21 mouse cellular contexts compared by ENCODE assay signal in genomic region chr13:102307983-102308382, GRCm38 (mm10).
DNase-seq lines count a peak whose midpoint lies in the region; ATAC-seq and TF ChIP-seq lines count a peak whose summit lies in the region.
"Had no signal": no experiment of that assay in that cellular context is flagged by ENCODE, and none has a peak within 500 bp of the region (broad histone marks: within the 10 kb centered on the region; RNA-seq: fewer than 3 reads in every experiment).

No protein-coding gene starts in this region.

- TF ChIP-seq CTCF in Patski (IDR thresholded peaks at IDR 0.05): no peak
- no peak for TF ChIP-seq CTCF in cerebellum, adult 2 months (IDR thresholded peaks at IDR 0.05; ENCODE audit: borderline replicate concordance, insufficient read depth, low read depth, low read length)

- POLR2A ChIA-PET in Patski (lab: Charles Lee): interaction anchor here (0.7 kb wide), 1 partner anchor 456 kb away, joined by 3 read pairs; no protein-coding TSS in a partner anchor

- H3K9ac ChIP-seq in forebrain, embryonic 14.5 days (ENCODE audit: low read length): no peak overlapping the region
- H3K9ac ChIP-seq in forebrain, embryonic 11.5 days (ENCODE audit: low read length): no peak overlapping the region
- H3K9ac ChIP-seq: embryonic facial prominence, embryonic 12.5 days; hindbrain, embryonic 13.5 days had no signal

- CTCF ChIA-PET in Patski (lab: Charles Lee): no interaction called here

- no peak overlapping the region for H3K4me2 ChIP-seq in forebrain, embryonic 14.5 days (ENCODE audit: low read length)
- no peak overlapping the region for H3K4me2 ChIP-seq in forebrain, embryonic 11.5 days (ENCODE audit: low read depth, low read length, severe bottlenecking)
- H3K4me2 ChIP-seq: embryonic facial prominence, embryonic 12.5 days; hindbrain, embryonic 13.5 days had no signal

- no peak overlapping the region for H3K4me3 ChIP-seq in forebrain, embryonic 14.5 days (ENCODE audit: low read depth, low read length)
- H3K4me3 ChIP-seq in forebrain, embryonic 11.5 days (ENCODE audit: low read depth, low read length): no peak overlapping the region
- no peak overlapping the region for H3K4me3 ChIP-seq in cerebellum, adult 2 months (replicated peaks; ENCODE audit: insufficient read depth, low read depth, low read length)
- H3K4me3 ChIP-seq: embryonic facial prominence, embryonic 12.5 days; heart, embryonic 10.5 days; hindbrain, embryonic 13.5 days had no signal

- in situ Hi-C loops in Patski (cut with MboI; ENCODE audit: low pct_unique_long_range_greater_than_20kb): no loop called here

- no peaks in the 10 kb centered on the region for H3K27me3 ChIP-seq in forebrain, embryonic 14.5 days (replicated peaks; ENCODE audit: control insufficient read depth, insufficient read depth, low read length)
- no peaks in the 10 kb centered on the region for H3K27me3 ChIP-seq in forebrain, embryonic 11.5 days (ENCODE audit: control insufficient read depth, insufficient read depth, low read length)
- H3K27me3 ChIP-seq in Patski: peaks cover 3% of the 10 kb centered on the region
- H3K27me3 ChIP-seq in cerebellum, adult 2 months (ENCODE audit: control insufficient read depth, insufficient read depth, low read length): no peaks in the 10 kb centered on the region
- H3K27me3 ChIP-seq: embryonic facial prominence, embryonic 12.5 days; hindbrain, embryonic 13.5 days had no signal

- H3K9me3 ChIP-seq in forebrain, embryonic 14.5 days (replicated peaks; ENCODE audit: control insufficient read depth, low read length): no peaks in the 10 kb centered on the region
- no peaks in the 10 kb centered on the region for H3K9me3 ChIP-seq in forebrain, embryonic 11.5 days (ENCODE audit: control insufficient read depth, low read length)
- H3K9me3 ChIP-seq: embryonic facial prominence, embryonic 12.5 days; G1E; heart, embryonic 10.5 days; hindbrain, embryonic 13.5 days had no signal

- no peaks in the 10 kb centered on the region for H3K4me1 ChIP-seq in forebrain, embryonic 14.5 days (ENCODE audit: control insufficient read depth, insufficient read depth, low read length)
- H3K4me1 ChIP-seq in forebrain, embryonic 11.5 days (replicated peaks; ENCODE audit: control insufficient read depth, insufficient read depth, low read length): no peaks in the 10 kb centered on the region
- H3K4me1 ChIP-seq in cerebellum, adult 2 months (ENCODE audit: control insufficient read depth, insufficient read depth, low read length): no peaks in the 10 kb centered on the region
- H3K4me1 ChIP-seq: embryonic facial prominence, embryonic 12.5 days; heart, embryonic 10.5 days; hindbrain, embryonic 13.5 days had no signal

- H3K36me3 ChIP-seq in forebrain, embryonic 14.5 days (ENCODE audit: control insufficient read depth, insufficient read depth, low read length): no peaks in the 10 kb centered on the region
- H3K36me3 ChIP-seq in forebrain, embryonic 11.5 days (ENCODE audit: control insufficient read depth, insufficient read depth, low read length): no peaks in the 10 kb centered on the region
- H3K36me3 ChIP-seq: embryonic facial prominence, embryonic 12.5 days; G1E; heart, embryonic 10.5 days; hindbrain, embryonic 13.5 days had no signal

- WGBS in forebrain, embryonic 14.5 days: 59% methylated on average over 2 of the region's 2 CpGs
- WGBS in forebrain, embryonic 11.5 days: 77% methylated on average over 2 of the region's 2 CpGs
- WGBS in cerebellum, adult 2 months: 89% methylated on average over 2 of the region's 2 CpGs

- no peak overlapping the region for H3K27ac ChIP-seq in forebrain, embryonic 14.5 days (ENCODE audit: low read depth, low read length)
- H3K27ac ChIP-seq in forebrain, embryonic 11.5 days (ENCODE audit: low read depth, low read length): no peak overlapping the region
- no peak overlapping the region for H3K27ac ChIP-seq in cerebellum, adult 2 months (ENCODE audit: insufficient read depth, low read length)
- H3K27ac ChIP-seq: embryonic facial prominence, embryonic 12.5 days; heart, embryonic 10.5 days; hindbrain, embryonic 13.5 days; hindbrain, postnatal 0 days had no signal

- TF ChIP-seq POLR2A in cerebellum, adult 2 months (IDR thresholded peaks at IDR 0.05; ENCODE audit: borderline replicate concordance, insufficient read depth, low read length): no peak

- peak; percentile 17 for DNase-seq in forebrain, embryonic 14.5 days (ENCODE audit: low spot score)
- no peak for DNase-seq in forebrain, embryonic 11.5 days (ENCODE audit: low spot score)
- DNase-seq in 416B (ENCODE audit: low read depth) (peak; percentile 74), Patski (ENCODE audit: low read depth, low spot score) (peak; percentile 24)
- DNase-seq in retina, postnatal 1 day: peak; percentile 67
- DNase-seq in cerebellum, adult 2 months: no peak
- no peak for DNase-seq in urinary bladder, postnatal 14 days (ENCODE audit: low spot score)
- DNase-seq: adrenal gland, postnatal 14 days; cerebellum, adult 18-20 months; cerebellum, postnatal 10 days; gastrocnemius, postnatal 10 days; heart, adult 18-20 months; heart, postnatal 10 days; kidney, adult 2 months had no signal

- no peak for ATAC-seq in forebrain, embryonic 14.5 days
- no peak for ATAC-seq in forebrain, embryonic 11.5 days (replicated peaks; ENCODE audit: low FRiP score)
- no peak for ATAC-seq in Patski
- ATAC-seq: CD4-positive, CD25-positive, alpha-beta regulatory T cell, adult 4 months; forebrain, embryonic 16.5 days; hindbrain, postnatal 0 days had no signal

Comparison
In these comparisons a context has a peak if more than half of its experiments do, and no peak if none do; other contexts are left out.
1. DNase-seq: peak in forebrain, embryonic 14.5 days (single experiment), 416B (single experiment), Patski (single experiment) and retina, postnatal 1 day (single experiment); none in forebrain, embryonic 11.5 days (single experiment), cerebellum, adult 2 months (0 of 2) and urinary bladder, postnatal 14 days (single experiment).